Mouse (Mus musculus): Measurements from ENCODE around the gene Defb3. TPM values are rescaled to one million over a fixed set of nuclear protein-coding genes. Genes with fewer than 3 reads are reported as not detected.
"Not testable (repeated sequence)": the region's sequence is repeated elsewhere in the genome, so short reads cannot be mapped to it uniquely, and the experiment has no call there.

Gene Defb3
- not detected in 2 replicates for polyA plus RNA-seq (2015; fragmentation: Nextera tagmentation; extraction: Ambion mirVana)

GRCm38 (mm10) chr8:19293060-19293459 lies at the start of gene Defb3:
TSS of gene Defb3 (plus strand) at chr8:19293360.
- H3K9me3 ChIP-seq; H3K9ac ChIP-seq; H3K36me3 ChIP-seq; H3K4me1 ChIP-seq; H3K27ac ChIP-seq; ATAC-seq (ENCODE audit: low FRiP score, low read depth); H3K4me2 ChIP-seq (replicated peaks); H3K27me3 ChIP-seq; H3K4me3 ChIP-seq: not testable (repeated sequence)
- 50% methylated on average over 2 of the region's 2 CpGs for WGBS

- Histone ChIP-seq H3K4me3 (no peak within 1 kb of the TSS), H3K27me3 (no peaks in the 10 kb centered on the region), H3K27ac (no peak within 1 kb of the TSS), H3K9ac (no peak within 1 kb of the TSS), H3K4me1 (no peaks in the 10 kb centered on the region), H3K36me3 (no peaks in the 10 kb centered on the region), H3K9me3 (no peaks in the 10 kb centered on the region), H3K4me2 (replicated peaks) (no peak within 1 kb of the TSS)
- no peak for ATAC-seq (ENCODE audit: low FRiP score, low read depth)
- 92% methylated on average over 5 of the region's 5 CpGs for WGBS
Observed at GRCm38 (mm10) chr8:19247280-19247679, 45.9 kb upstream of the Defb3 start, which contains the start of gene Defb5. TSS of gene Defb5 (plus strand) at chr8:19247580.

GRCm38 (mm10) chr8:19258136-19258535 lies 35.0 kb upstream of the Defb3 start:
- no peak overlapping the region for H3K27ac ChIP-seq
- no peaks in the 10 kb centered on the region for H3K4me1 ChIP-seq
- H3K9ac ChIP-seq: no peak overlapping the region
- no peak overlapping the region for H3K4me2 ChIP-seq (replicated peaks)
- no peak overlapping the region for H3K4me3 ChIP-seq
- ATAC-seq (ENCODE audit: low FRiP score, low read depth): no peak
- H3K36me3 ChIP-seq: no peaks in the 10 kb centered on the region
- H3K27me3 ChIP-seq: no peaks in the 10 kb centered on the region
- 0 out of 2 replicates have a peak, but pooled peaks cover 8% of the 10 kb centered on the region for H3K9me3 ChIP-seq

GRCm38 (mm10) chr8:19259667-19260066 lies 33.5 kb upstream of the Defb3 start:
- no peaks in the 10 kb centered on the region for H3K27me3 ChIP-seq
- H3K4me1 ChIP-seq: no peaks in the 10 kb centered on the region
- no peaks in the 10 kb centered on the region for H3K36me3 ChIP-seq
- no peak overlapping the region for H3K4me3 ChIP-seq
- no peak overlapping the region for H3K9ac ChIP-seq
- 0 out of 2 replicates have a peak, but pooled peaks cover 8% of the 10 kb centered on the region for H3K9me3 ChIP-seq
- H3K27ac ChIP-seq: no peak overlapping the region
- no peak for ATAC-seq (ENCODE audit: low FRiP score, low read depth)
- 56% methylated on average over 3 of the region's 3 CpGs for WGBS
- no peak overlapping the region for H3K4me2 ChIP-seq (replicated peaks)

- 62% methylated on average over 3 of the region's 3 CpGs for WGBS
- not testable (repeated sequence) for H3K4me1 ChIP-seq
Observed at GRCm38 (mm10) chr8:19298361-19298760, 5.2 kb downstream of the Defb3 start.

GRCm38 (mm10) chr8:19331836-19332235 lies 38.7 kb downstream of the Defb3 start:
- Histone ChIP-seq H3K4me1 (no peaks in the 10 kb centered on the region), H3K36me3 (no peaks in the 10 kb centered on the region), H3K9ac (no peak overlapping the region), H3K4me2 (replicated peaks) (no peak overlapping the region), H3K9me3 (0 out of 2 replicates have a peak, but pooled peaks cover 4% of the 10 kb centered on the region), H3K27me3 (no peaks in the 10 kb centered on the region), H3K4me3 (no peak overlapping the region), H3K27ac (no peak overlapping the region)
- 9% methylated on average over 3 of the region's 3 CpGs for WGBS
- no peak for ATAC-seq (ENCODE audit: low FRiP score, low read depth)

More at GRCm38 (mm10) chr8:19298361-19298760, 5.2 kb downstream of the Defb3 start:
- H3K4me3 ChIP-seq; ATAC-seq (ENCODE audit: low FRiP score, low read depth); H3K27ac ChIP-seq; H3K9me3 ChIP-seq; H3K9ac ChIP-seq; H3K36me3 ChIP-seq; H3K4me2 ChIP-seq (replicated peaks); H3K27me3 ChIP-seq: not testable (repeated sequence)

Other genes starting within 250 kb of the Defb3 start
- not detected in 2 replicates for gene Defb39, start 228.6 kb upstream of the Defb3 start, polyA plus RNA-seq (2015; fragmentation: Nextera tagmentation; extraction: Ambion mirVana)
- not detected in 2 replicates for gene Defb12, start 178.5 kb upstream of the Defb3 start, polyA plus RNA-seq (2015; fragmentation: Nextera tagmentation; extraction: Ambion mirVana)
- not detected in 2 replicates for gene Defb34, start 169.6 kb upstream of the Defb3 start, polyA plus RNA-seq (2015; fragmentation: Nextera tagmentation; extraction: Ambion mirVana)
- not detected in 2 replicates for gene Gm45826, start 152.6 kb upstream of the Defb3 start, polyA plus RNA-seq (2015; fragmentation: Nextera tagmentation; extraction: Ambion mirVana)
- gene Defb14, start 99.0 kb upstream of the Defb3 start, polyA plus RNA-seq (2015; fragmentation: Nextera tagmentation; extraction: Ambion mirVana): not detected in 2 replicates
- not detected in 2 replicates for gene Defb4, start 94.7 kb upstream of the Defb3 start, polyA plus RNA-seq (2015; fragmentation: Nextera tagmentation; extraction: Ambion mirVana)
- not detected in 2 replicates for gene Defb6, start 67.9 kb upstream of the Defb3 start, polyA plus RNA-seq (2015; fragmentation: Nextera tagmentation; extraction: Ambion mirVana)
- gene Defb46, start 53.4 kb upstream of the Defb3 start, polyA plus RNA-seq (2015; fragmentation: Nextera tagmentation; extraction: Ambion mirVana): not detected in 2 replicates
- gene Defb5, start 45.8 kb upstream of the Defb3 start, polyA plus RNA-seq (2015; fragmentation: Nextera tagmentation; extraction: Ambion mirVana): not detected in 2 replicates
- not detected in 2 replicates for gene Defb8, start 154.2 kb downstream of the Defb3 start, polyA plus RNA-seq (2015; fragmentation: Nextera tagmentation; extraction: Ambion mirVana)
- not detected in 2 replicates for gene Defb7, start 201.7 kb downstream of the Defb3 start, polyA plus RNA-seq (2015; fragmentation: Nextera tagmentation; extraction: Ambion mirVana)

All from limb, embryonic 13.5 days (tissue).